Comparison of ENCODE assay signal across 9 mouse cellular contexts in genomic region chr1:142742307-142742706, GRCm38 (mm10).
DNase-seq lines count a peak whose midpoint lies in the region; ATAC-seq lines count a peak whose summit lies in the region.
"Had no signal": no experiment of that assay in that cellular context is flagged by ENCODE, and none has a peak within 500 bp of the region (broad histone marks: within the 10 kb centered on the region; RNA-seq: fewer than 3 reads in every experiment).

No protein-coding gene starts in this region.

- 12% methylated on average over 2 of the region's 2 CpGs for WGBS in forebrain, embryonic 16.5 days
- 19% methylated on average over 2 of the region's 2 CpGs for WGBS in midbrain, embryonic 10.5 days

- H3K9me3 ChIP-seq in forebrain, embryonic 16.5 days (ENCODE audit: control insufficient read depth, low read length): no peaks in the 10 kb centered on the region
- H3K9me3 ChIP-seq in midbrain, embryonic 10.5 days (replicated peaks): no peaks in the 10 kb centered on the region
- H3K9me3 ChIP-seq: heart, embryonic 15.5 days had no signal

- no peaks in the 10 kb centered on the region for H3K27me3 ChIP-seq in forebrain, embryonic 16.5 days (replicated peaks; ENCODE audit: control insufficient read depth, insufficient read depth, low read length)
- no peaks in the 10 kb centered on the region for H3K27me3 ChIP-seq in midbrain, embryonic 10.5 days (ENCODE audit: low read depth, poor library complexity, severe bottlenecking)
- H3K27me3 ChIP-seq: heart, embryonic 15.5 days had no signal

- no peak overlapping the region for H3K4me2 ChIP-seq in forebrain, embryonic 16.5 days (ENCODE audit: low read length)
- H3K4me2 ChIP-seq: heart, embryonic 15.5 days had no signal

- no peaks in the 10 kb centered on the region for H3K4me1 ChIP-seq in forebrain, embryonic 16.5 days (replicated peaks; ENCODE audit: control insufficient read depth, insufficient read depth, low read length)
- no peaks in the 10 kb centered on the region for H3K4me1 ChIP-seq in midbrain, embryonic 10.5 days
- H3K4me1 ChIP-seq: heart, embryonic 15.5 days had no signal

- DNase-seq in CD4-positive, CD25-positive, alpha-beta regulatory T cell, adult 2 months (ENCODE audit: low read depth, low spot score): peak; percentile 22
- peak; percentile 27 for DNase-seq in urinary bladder, postnatal 14 days (ENCODE audit: low spot score)
- no peak for DNase-seq in urinary bladder, postnatal 4 days (ENCODE audit: low spot score in 2 of 2)
- peak; percentile 66 to 81 for DNase-seq in kidney, postnatal 36 days
- DNase-seq in midbrain, embryonic 10.5 days (ENCODE audit: low spot score): peak; percentile 53
- DNase-seq in thymus, postnatal 25 days: peak; percentile 3

- no peak overlapping the region for H3K4me3 ChIP-seq in forebrain, embryonic 16.5 days (replicated peaks; ENCODE audit: low read length)
- H3K4me3 ChIP-seq in midbrain, embryonic 10.5 days: no peak overlapping the region
- H3K4me3 ChIP-seq: heart, embryonic 15.5 days had no signal

- ATAC-seq in CD4-positive, CD25-positive, alpha-beta regulatory T cell, adult 4 months: no peak
- peak; percentile 75 for ATAC-seq in forebrain, embryonic 16.5 days

- no peaks in the 10 kb centered on the region for H3K36me3 ChIP-seq in forebrain, embryonic 16.5 days (ENCODE audit: control insufficient read depth, insufficient read depth)
- no peaks in the 10 kb centered on the region for H3K36me3 ChIP-seq in midbrain, embryonic 10.5 days
- H3K36me3 ChIP-seq: heart, embryonic 15.5 days had no signal

- H3K9ac ChIP-seq in forebrain, embryonic 16.5 days (replicated peaks; ENCODE audit: low read depth, low read length): no peak overlapping the region
- H3K9ac ChIP-seq: heart, embryonic 15.5 days had no signal

- H3K27ac ChIP-seq in forebrain, embryonic 16.5 days (ENCODE audit: low read length): no peak overlapping the region
- no peak overlapping the region for H3K27ac ChIP-seq in midbrain, embryonic 10.5 days (replicated peaks)
- H3K27ac ChIP-seq: heart, embryonic 15.5 days had no signal

Comparison
In these comparisons a context has a peak if more than half of its experiments do, and no peak if none do; other contexts are left out.
1. DNase-seq: peak in CD4-positive, CD25-positive, alpha-beta regulatory T cell, adult 2 months (single experiment), urinary bladder, postnatal 14 days (single experiment), kidney, postnatal 36 days (2 of 2), midbrain, embryonic 10.5 days (single experiment) and thymus, postnatal 25 days (single experiment); none in urinary bladder, postnatal 4 days (0 of 2).